Mouse (Mus musculus): ENCODE measurements around the gene Alg14. TPM values are rescaled to one million over a fixed set of nuclear protein-coding genes. Genes with fewer than 3 reads are reported as not detected.

Gene Alg14
- polyA plus RNA-seq, 1 experiment, result 24.5 TPM

- WGBS, result 31% methylated on average over 20 of the region's 20 CpGs
- DNase-seq, result no peak
Measured at GRCm38 (mm10) chr3:121258521-121259478, 32.8 kb upstream of the Alg14 start.

GRCm38 (mm10) chr3:121260041-121260440, 31.5 kb upstream of the Alg14 start:
- no peaks in the 10 kb centered on the region for H3K4me1 ChIP-seq (ENCODE audit: control insufficient read depth, insufficient read depth, low read length)
- WGBS, result 82% methylated on average over 7 of the region's 7 CpGs

More at GRCm38 (mm10) chr3:121258521-121259478, 32.8 kb upstream of the Alg14 start:
- Histone ChIP-seq H3K4me3 (replicated peaks; ENCODE audit: extremely low read depth, low read depth, low read length) (no peak overlapping the region), H3K4me1 (ENCODE audit: control insufficient read depth, insufficient read depth, low read length) (no peaks in the 10 kb centered on the region)
- no peak for TF ChIP-seq POLR2A (IDR thresholded peaks at IDR 0.05; ENCODE audit: borderline replicate concordance, extremely low read depth, low read depth, low read length)

GRCm38 (mm10) chr3:121260831-121261230, 30.7 kb upstream of the Alg14 start:
- TF ChIP-seq CTCF (IDR thresholded peaks at IDR 0.05; ENCODE audit: insufficient read depth, low read length) (no peak), POLR2A (IDR thresholded peaks at IDR 0.05; ENCODE audit: borderline replicate concordance, extremely low read depth, low read depth, low read length) (no peak)
- DNase-seq, result no peak
- H3K4me1 ChIP-seq (ENCODE audit: control insufficient read depth, insufficient read depth, low read length), result no peaks in the 10 kb centered on the region
- H3K4me3 ChIP-seq (replicated peaks; ENCODE audit: extremely low read depth, low read depth, low read length), result no peak overlapping the region
- WGBS, result 48% methylated on average over 1 of the region's 1 CpGs

More at GRCm38 (mm10) chr3:121260041-121260440, 31.5 kb upstream of the Alg14 start:
- TF ChIP-seq CTCF (IDR thresholded peaks at IDR 0.05; ENCODE audit: insufficient read depth, low read length) (no peak), POLR2A (IDR thresholded peaks at IDR 0.05; ENCODE audit: borderline replicate concordance, extremely low read depth, low read depth, low read length) (no peak)
- DNase-seq, result no peak
- H3K4me3 ChIP-seq (replicated peaks; ENCODE audit: extremely low read depth, low read depth, low read length), result no peak overlapping the region

GRCm38 (mm10) chr3:121261251-121261650, 30.3 kb upstream of the Alg14 start:
- Histone ChIP-seq H3K4me1 (ENCODE audit: control insufficient read depth, insufficient read depth, low read length) (no peaks in the 10 kb centered on the region), H3K4me3 (replicated peaks; ENCODE audit: extremely low read depth, low read depth, low read length) (no peak overlapping the region)
- DNase-seq, result no peak
- TF ChIP-seq CTCF (IDR thresholded peaks at IDR 0.05; ENCODE audit: insufficient read depth, low read length) (no peak), POLR2A (IDR thresholded peaks at IDR 0.05; ENCODE audit: borderline replicate concordance, extremely low read depth, low read depth, low read length) (no peak)
- 83% methylated on average over 7 of the region's 7 CpGs for WGBS

- H3K4me1 ChIP-seq (ENCODE audit: control insufficient read depth, insufficient read depth, low read length), result no peaks in the 10 kb centered on the region
- TF ChIP-seq POLR2A (IDR thresholded peaks at IDR 0.05; ENCODE audit: borderline replicate concordance, extremely low read depth, low read depth, low read length) (no peak), CTCF (IDR thresholded peaks at IDR 0.05; ENCODE audit: insufficient read depth, low read length) (no peak)
- 15% methylated on average over 21 of the region's 21 CpGs for WGBS
- DNase-seq, result no peak
- peak overlapping the region; percentile 56 for H3K4me3 ChIP-seq (replicated peaks; ENCODE audit: extremely low read depth, low read depth, low read length)
Measured at GRCm38 (mm10) chr3:121261939-121262520, 29.5 kb upstream of the Alg14 start.

GRCm38 (mm10) chr3:121262521-121263204, 28.9 kb upstream of the Alg14 start:
- DNase-seq, result peak; percentile 54
- Histone ChIP-seq H3K4me3 (replicated peaks; ENCODE audit: extremely low read depth, low read depth, low read length) (peak overlapping the region; percentile 49), H3K4me1 (ENCODE audit: control insufficient read depth, insufficient read depth, low read length) (no peaks in the 10 kb centered on the region)
- TF ChIP-seq CTCF (IDR thresholded peaks at IDR 0.05; ENCODE audit: insufficient read depth, low read length) (no peak), POLR2A (IDR thresholded peaks at IDR 0.05; ENCODE audit: borderline replicate concordance, extremely low read depth, low read depth, low read length) (no peak)
- WGBS, result 1% methylated on average over 96 of the region's 97 CpGs

GRCm38 (mm10) chr3:121263205-121263548, 28.4 kb upstream of the Alg14 start:
- TF ChIP-seq POLR2A (IDR thresholded peaks at IDR 0.05; ENCODE audit: borderline replicate concordance, extremely low read depth, low read depth, low read length), result no peak
- TF ChIP-seq CTCF (IDR thresholded peaks at IDR 0.05; ENCODE audit: insufficient read depth, low read length), result no peak
- no peaks in the 10 kb centered on the region for H3K4me1 ChIP-seq (ENCODE audit: control insufficient read depth, insufficient read depth, low read length)
- H3K4me3 ChIP-seq (replicated peaks; ENCODE audit: extremely low read depth, low read depth, low read length), result peak overlapping the region; percentile 38
- DNase-seq, result peak; percentile 53
- WGBS, result 2% methylated on average over 20 of the region's 20 CpGs

GRCm38 (mm10) chr3:121264242-121264641, 27.3 kb upstream of the Alg14 start:
- Histone ChIP-seq H3K4me3 (replicated peaks; ENCODE audit: extremely low read depth, low read depth, low read length) (no peak overlapping the region), H3K4me1 (ENCODE audit: control insufficient read depth, insufficient read depth, low read length) (no peaks in the 10 kb centered on the region)
- no peak for TF ChIP-seq CTCF (IDR thresholded peaks at IDR 0.05; ENCODE audit: insufficient read depth, low read length)
- no peak for TF ChIP-seq POLR2A (IDR thresholded peaks at IDR 0.05; ENCODE audit: borderline replicate concordance, extremely low read depth, low read depth, low read length)
- no peak for DNase-seq
- WGBS, result 64% methylated on average over 6 of the region's 6 CpGs

GRCm38 (mm10) chr3:121267283-121267682, 24.3 kb upstream of the Alg14 start:
- Histone ChIP-seq H3K4me1 (ENCODE audit: control insufficient read depth, insufficient read depth, low read length) (no peaks in the 10 kb centered on the region), H3K4me3 (replicated peaks; ENCODE audit: extremely low read depth, low read depth, low read length) (no peak overlapping the region)
- DNase-seq, result no peak
- TF ChIP-seq CTCF (IDR thresholded peaks at IDR 0.05; ENCODE audit: insufficient read depth, low read length), result no peak
- TF ChIP-seq POLR2A (IDR thresholded peaks at IDR 0.05; ENCODE audit: borderline replicate concordance, extremely low read depth, low read depth, low read length), result no peak
- whole genome bisulfite sequencing, result 75% methylated on average over 5 of the region's 5 CpGs

All from lung, adult 2 months (tissue).